Mouse (Mus musculus) thymus, adult 2 months (tissue): Measurements from ENCODE around the gene Slc51a. TPM values are rescaled to one million over a fixed set of nuclear protein-coding genes. Genes with fewer than 3 reads are reported as not detected.
"Not testable (repeated sequence)": the region's sequence is repeated elsewhere in the genome, so short reads cannot be mapped to it uniquely, and the experiment has no call there.

ENCODE experiments used
- DNase-seq: peaks from one replicate; pipeline ENCODE4 v3.0.0; 2021
- H3K27ac ChIP-seq: fragments of 200-500 bp; 2 replicates; pipeline ENCODE4 v1.5.1; 2012; ENCODE audit warnings: low read length, control low read depth; ENCODE audit not compliant: control insufficient read depth, insufficient read depth
- H3K27me3 ChIP-seq: fragments of 200-500 bp; 2 replicates; pipeline ENCODE4 v1.6.1; 2012; ENCODE audit warnings: mild to moderate bottlenecking, low read length, moderate library complexity, mixed read lengths; ENCODE audit not compliant: control insufficient read depth, insufficient read depth
- H3K36me3 ChIP-seq: fragments of 200-500 bp; 2 replicates; pipeline ENCODE4 v1.6.1; 2012; ENCODE audit warnings: mild to moderate bottlenecking, low read length, moderate library complexity; ENCODE audit not compliant: control insufficient read depth, insufficient read depth
- H3K4me1 ChIP-seq: fragments of 200-500 bp; replicated peaks from 2 replicates; pipeline ENCODE4 v1.6.1; 2012; ENCODE audit warnings: low read length; ENCODE audit not compliant: control insufficient read depth, insufficient read depth
- H3K4me3 ChIP-seq: fragments of 200-500 bp; 2 replicates; pipeline ENCODE4 v1.5.1; 2012; ENCODE audit warnings: mild to moderate bottlenecking, low read length, control low read depth, moderate library complexity; ENCODE audit not compliant: control insufficient read depth, insufficient read depth
- CTCF ChIP-seq: fragments of 200-500 bp; IDR thresholded peaks from 2 replicates; pipeline ENCODE4 v1.5.1; 2012; ENCODE audit warnings: mild to moderate bottlenecking, control low read depth, low read length, moderate library complexity, borderline replicate concordance; ENCODE audit not compliant: control insufficient read depth, poor library complexity, insufficient read depth; ENCODE audit errors: extremely low read depth
- POLR2A ChIP-seq: fragments of 200-500 bp; IDR thresholded peaks from 2 replicates; pipeline ENCODE4 v1.6.1; 2012; ENCODE audit warnings: mild to moderate bottlenecking, low read length, control low read depth, moderate library complexity; ENCODE audit not compliant: control insufficient read depth, poor library complexity, insufficient read depth; ENCODE audit errors: extremely low read depth
- WGBS: fragments of 180-500 bp; shearing (Covaris S2); methylation state at CpG from one replicate; pipeline ENCODE4 v1.1.7; 2018; 5-methylcytosine and 5-hydroxymethylcytosine counted together
- polyA plus RNA-seq: library from polyadenylated mRNA; depleted of rRNA; stranded (reverse); fragments of >200 nt; gene quantifications from 2 replicates; pipeline ENCODE4 v1.2.3, GENCODE M21; 2012

Slc51a gene
- polyA plus RNA-seq, 1 experiment, result 1.3 TPM

DNA sequence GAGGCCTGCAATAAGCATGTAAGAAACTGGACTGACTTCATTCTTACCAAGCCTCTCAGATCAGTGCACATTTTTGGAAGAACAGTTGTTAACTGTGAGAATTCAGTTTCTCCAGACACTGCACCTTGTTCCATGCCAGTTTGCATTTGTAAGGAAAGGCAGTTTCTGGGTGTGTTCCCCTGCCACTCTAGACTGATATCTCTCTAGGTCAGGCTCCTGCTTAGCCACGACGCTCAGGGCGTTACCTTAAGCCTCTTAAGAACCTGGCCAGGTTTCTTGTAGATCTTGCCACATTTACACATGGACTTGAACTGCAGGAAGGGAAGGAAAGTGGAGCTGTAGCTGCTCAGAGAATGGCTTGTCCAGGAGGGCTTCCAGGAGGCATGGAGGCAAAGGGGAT, 38.0 kb downstream of the Slc51a start:
- no peak for DNase-seq
- Histone ChIP-seq H3K36me3 (0 out of 2 replicates have a peak, but pooled peaks cover 9% of the 10 kb centered on the region), H3K4me3 (no peak overlapping the region), H3K4me1 (no peaks in the 10 kb centered on the region), H3K27me3 (no peaks in the 10 kb centered on the region), H3K27ac (no peak overlapping the region)
- 95% methylated on average over 3 of the region's 3 CpGs for WGBS
- TF ChIP-seq CTCF (no peak), POLR2A (no peak)

- H3K4me1 ChIP-seq, result no peaks in the 10 kb centered on the region
- no peak for TF ChIP-seq POLR2A
- TF ChIP-seq CTCF, result no peak
- no peak overlapping the region for H3K27ac ChIP-seq
- 0 out of 2 replicates have a peak, but pooled peaks cover 1% of the 10 kb centered on the region for H3K36me3 ChIP-seq
- 92% methylated on average over 2 of the region's 2 CpGs for WGBS
- no peak overlapping the region for H3K4me3 ChIP-seq
- DNase-seq, result no peak
- H3K27me3 ChIP-seq, result no peaks in the 10 kb centered on the region
These were observed 41.0 kb downstream of the Slc51a start for GRCm38 (mm10) chr16:32446563-32447138.

- 100% methylated on average over 1 of the region's 1 CpGs for WGBS
- TF ChIP-seq CTCF (no peak), POLR2A (no peak)
- no peak overlapping the region for H3K27ac ChIP-seq
- no peaks in the 10 kb centered on the region for H3K4me1 ChIP-seq
- H3K4me3 ChIP-seq, result no peak overlapping the region
- H3K27me3 ChIP-seq, result no peaks in the 10 kb centered on the region
- H3K36me3 ChIP-seq, result no peaks in the 10 kb centered on the region
- no peak for DNase-seq
These were observed 42.1 kb downstream of the Slc51a start for GRCm38 (mm10) chr16:32445558-32445957.

- not testable (repeated sequence) for H3K4me3 ChIP-seq, H3K4me1 ChIP-seq
- 82% methylated on average over 3 of the region's 3 CpGs for WGBS
These were observed 43.1 kb downstream of the Slc51a start for GRCm38 (mm10) chr16:32444615-32445014.

DNA sequence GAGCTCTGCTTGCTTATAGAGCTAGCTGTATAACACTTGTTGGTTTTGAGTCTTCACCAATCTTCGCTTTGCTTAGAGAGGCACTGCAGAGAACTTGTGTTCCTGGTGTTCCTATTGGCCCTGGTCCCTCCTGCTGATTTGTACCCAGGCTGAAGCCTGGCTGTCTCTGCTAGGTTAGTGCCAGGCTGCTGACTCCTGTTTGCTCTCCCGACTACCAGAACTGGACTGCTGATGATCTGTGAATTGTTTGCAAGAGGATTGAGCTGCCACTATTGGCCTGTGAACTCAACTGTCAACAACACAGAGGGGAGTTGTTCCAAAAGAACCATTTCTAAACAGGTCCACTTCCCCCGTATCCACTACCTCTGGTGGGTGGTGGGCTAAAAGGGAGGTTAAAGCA, 46.2 kb downstream of the Slc51a start:
- TF ChIP-seq POLR2A, result no peak
- TF ChIP-seq CTCF, result no peak
- DNase-seq, result no peak
- no peak overlapping the region for H3K4me3 ChIP-seq
- H3K27me3 ChIP-seq, result no peaks in the 10 kb centered on the region
- 100% methylated on average over 3 of the region's 3 CpGs for WGBS
- no peaks in the 10 kb centered on the region for H3K4me1 ChIP-seq
- no peak overlapping the region for H3K27ac ChIP-seq
- no peaks in the 10 kb centered on the region; the same call in 1 of the 2 replicates for H3K36me3 ChIP-seq

More at GRCm38 (mm10) chr16:32444615-32445014, 43.1 kb downstream of the Slc51a start:
- H3K27ac ChIP-seq, H3K27me3 ChIP-seq, DNase-seq, H3K36me3 ChIP-seq: not testable (repeated sequence)

DNA sequence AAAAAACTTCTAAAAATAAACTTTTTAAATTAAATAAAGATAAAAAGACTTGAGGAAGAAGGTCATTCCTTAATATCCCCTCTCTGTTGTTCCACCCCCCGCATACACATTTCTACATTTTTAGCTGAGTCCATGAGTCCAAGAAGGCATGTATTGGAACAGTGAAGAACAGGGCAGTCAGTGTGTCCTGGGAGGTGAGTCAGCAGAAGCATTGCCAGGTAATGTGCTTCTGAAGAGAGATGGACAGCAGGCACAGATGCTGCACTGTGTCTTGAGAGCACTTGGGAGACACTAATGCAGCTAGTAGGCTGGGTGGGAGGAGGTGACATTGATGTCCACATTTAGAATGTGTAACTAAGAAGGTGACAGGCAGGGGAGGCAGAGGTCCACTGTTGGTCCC, 50.4 kb downstream of the Slc51a start:
- WGBS, result 100% methylated on average over 1 of the region's 1 CpGs
- Histone ChIP-seq H3K36me3 (no peaks in the 10 kb centered on the region; the same call in 1 of the 2 replicates), H3K27ac (no peak overlapping the region), H3K27me3 (no peaks in the 10 kb centered on the region), H3K4me1 (peaks cover 8% of the 10 kb centered on the region), H3K4me3 (no peak overlapping the region)
- DNase-seq, result no peak
- TF ChIP-seq POLR2A (no peak), CTCF (no peak)

DNA sequence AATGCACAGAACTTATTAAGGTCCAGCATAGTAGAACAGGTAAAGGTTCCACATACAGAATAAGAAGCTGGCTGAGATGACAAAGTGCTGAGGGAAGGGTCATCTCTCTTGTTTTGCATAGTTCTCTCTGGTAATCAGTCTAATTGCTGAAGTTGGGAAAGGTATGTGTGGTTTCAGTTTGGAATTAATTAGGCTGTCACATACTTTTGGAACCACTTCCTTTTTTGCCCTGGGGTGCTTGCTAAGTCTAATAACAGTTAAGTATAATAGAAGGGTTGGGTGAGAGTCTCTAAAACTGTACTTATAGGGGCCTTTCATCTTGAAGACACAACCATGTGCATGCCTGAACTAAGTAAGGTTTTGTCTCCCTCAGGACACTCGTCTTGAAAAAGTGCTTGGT, 51.0 kb downstream of the Slc51a start:
- H3K36me3 ChIP-seq, result no peaks in the 10 kb centered on the region; the same call in 1 of the 2 replicates
- no peaks in the 10 kb centered on the region for H3K27me3 ChIP-seq
- H3K4me1 ChIP-seq, result peaks cover 8% of the 10 kb centered on the region

More for the DNA sequence above, 51.0 kb downstream of the Slc51a start:
- DNase-seq, result no peak
- 77% methylated on average over 1 of the region's 1 CpGs for WGBS
- H3K27ac ChIP-seq, result no peak overlapping the region
- TF ChIP-seq CTCF, result no peak
- TF ChIP-seq POLR2A, result no peak
- no peak overlapping the region for H3K4me3 ChIP-seq
